Mouse (Mus musculus) heart, embryonic 13.5 days (tissue): Measurements from ENCODE around the gene Appl1. TPM values are rescaled to one million over a fixed set of nuclear protein-coding genes. Genes with fewer than 3 reads are reported as not detected.

Source experiments
- ATAC-seq: fragments of 200-750 bp; cut with Nextera tagmentation; 2 replicates; pipeline ENCODE4 v1.8.0; 2017; ENCODE audit warnings: moderate TSS enrichment; ENCODE audit not compliant: insufficient number of reproducible peaks, low FRiP score, low TSS enrichment; ENCODE audit errors: extremely low read depth
- H3K27ac ChIP-seq: fragments of 300-500 bp; sonication (generic); replicated peaks from 2 replicates; pipeline ENCODE4 v1.5.1; 2015; ENCODE audit warnings: moderate library complexity, mild to moderate bottlenecking, inconsistent platforms
- H3K27me3 ChIP-seq: fragments of 300-500 bp; sonication (generic); replicated peaks from 2 replicates; pipeline ENCODE4 v1.6.1; 2015; ENCODE audit warnings: mild to moderate bottlenecking, inconsistent platforms
- H3K36me3 ChIP-seq: fragments of 300-500 bp; sonication (generic); 2 replicates; pipeline ENCODE4 v1.6.1; 2015; ENCODE audit warnings: mild to moderate bottlenecking, inconsistent platforms
- H3K4me1 ChIP-seq: fragments of 300-500 bp; sonication (generic); 2 replicates; pipeline ENCODE4 v1.6.1; 2015; ENCODE audit warnings: inconsistent platforms
- H3K4me2 ChIP-seq: fragments of 300-500 bp; sonication (generic); 2 replicates; pipeline ENCODE4 v1.6.1; 2015; ENCODE audit warnings: inconsistent platforms, mild to moderate bottlenecking, moderate library complexity
- H3K4me3 ChIP-seq: fragments of 300-500 bp; sonication (generic); 2 replicates; pipeline ENCODE4 v1.5.1; 2015; ENCODE audit warnings: moderate library complexity, mild to moderate bottlenecking, inconsistent platforms
- H3K9ac ChIP-seq: fragments of 300-500 bp; sonication (generic); 2 replicates; pipeline ENCODE4 v1.6.1; 2015; ENCODE audit warnings: inconsistent platforms, mild to moderate bottlenecking, moderate library complexity
- H3K9me3 ChIP-seq: fragments of 300-500 bp; sonication (generic); 2 replicates; pipeline ENCODE4 v1.6.1; 2016; ENCODE audit warnings: inconsistent platforms
- WGBS: fragments of 180-500 bp; shearing (Covaris S2); methylation state at CpG from one replicate; pipeline ENCODE4 v1.1.7; 2015; ENCODE audit warnings: mixed read lengths; 5-methylcytosine and 5-hydroxymethylcytosine counted together
- polyA plus RNA-seq: library from polyadenylated mRNA; unstranded; fragments of >200 nt; fragmentation: Nextera tagmentation; extraction: Ambion mirVana; gene quantifications from 2 replicates; pipeline ENCODE4 v1.2.1, GENCODE M21; 2015

The Appl1 gene
- polyA plus RNA-seq, 1 experiment from 2014 or later, result 25.7 TPM

- Histone ChIP-seq H3K36me3 (no peaks in the 10 kb centered on the region), H3K4me3 (no peak overlapping the region)
Observed at GRCm38 (mm10) chr14:26899490-26899889, 71.5 kb downstream of the Appl1 start.

GRCm38 (mm10) chr14:26894392-26894791 lies 76.6 kb downstream of the Appl1 start, which contains the start of gene Asb14:
Gene Asb14, plus strand, starts transcription at chr14:26894557.
- H3K4me1 ChIP-seq, result no peaks in the 10 kb centered on the region
- no peak within 1 kb of the TSS for H3K9ac ChIP-seq
- no peaks in the 10 kb centered on the region for H3K27me3 ChIP-seq
- no peak within 1 kb of the TSS for H3K4me2 ChIP-seq
- H3K4me3 ChIP-seq, result no peak within 1 kb of the TSS
- no peaks in the 10 kb centered on the region for H3K9me3 ChIP-seq
- H3K27ac ChIP-seq, result peak within 1 kb of the TSS; percentile 37; the same call in 1 of the 2 replicates
- WGBS, result 74% methylated on average over 4 of the region's 4 CpGs
- H3K36me3 ChIP-seq, result no peaks in the 10 kb centered on the region
- no peak for ATAC-seq

More at GRCm38 (mm10) chr14:26899490-26899889, 71.5 kb downstream of the Appl1 start:
- H3K9ac ChIP-seq, result no peak overlapping the region
- H3K27me3 ChIP-seq, result no peaks in the 10 kb centered on the region
- H3K4me2 ChIP-seq, result no peak overlapping the region
- H3K9me3 ChIP-seq, result no peaks in the 10 kb centered on the region
- H3K4me1 ChIP-seq, result no peaks in the 10 kb centered on the region
- WGBS, result 78% methylated on average over 2 of the region's 2 CpGs
- no peak for ATAC-seq
- no peak overlapping the region for H3K27ac ChIP-seq

GRCm38 (mm10) chr14:26890777-26891176 lies 80.3 kb downstream of the Appl1 start:
- no peak overlapping the region for H3K4me2 ChIP-seq
- no peaks in the 10 kb centered on the region for H3K9me3 ChIP-seq
- 70% methylated on average over 3 of the region's 3 CpGs for WGBS
- no peak overlapping the region for H3K9ac ChIP-seq
- H3K36me3 ChIP-seq, result no peaks in the 10 kb centered on the region
- H3K4me1 ChIP-seq, result no peaks in the 10 kb centered on the region
- no peak overlapping the region for H3K27ac ChIP-seq
- H3K27me3 ChIP-seq, result no peaks in the 10 kb centered on the region
- no peak overlapping the region for H3K4me3 ChIP-seq
- ATAC-seq, result no peak

- Histone ChIP-seq H3K9me3 (no peaks in the 10 kb centered on the region), H3K4me2 (no peak overlapping the region), H3K4me1 (no peaks in the 10 kb centered on the region), H3K4me3 (no peak overlapping the region), H3K9ac (no peak overlapping the region), H3K36me3 (no peaks in the 10 kb centered on the region), H3K27ac (no peak overlapping the region), H3K27me3 (no peaks in the 10 kb centered on the region)
- WGBS, result 61% methylated on average over 3 of the region's 3 CpGs
- no peak for ATAC-seq
Observed at GRCm38 (mm10) chr14:26887244-26887643, 83.8 kb downstream of the Appl1 start.

GRCm38 (mm10) chr14:26881700-26882099 lies 89.3 kb downstream of the Appl1 start:
- Histone ChIP-seq H3K27me3 (no peaks in the 10 kb centered on the region), H3K9me3 (no peaks in the 10 kb centered on the region), H3K4me2 (no peak overlapping the region), H3K36me3 (no peaks in the 10 kb centered on the region), H3K4me3 (no peak overlapping the region), H3K27ac (no peak overlapping the region), H3K9ac (no peak overlapping the region), H3K4me1 (no peaks in the 10 kb centered on the region)
- no peak for ATAC-seq
- 64% methylated on average over 5 of the region's 5 CpGs for WGBS

- H3K27ac ChIP-seq, result no peak overlapping the region
- no peak overlapping the region for H3K9ac ChIP-seq
- H3K4me2 ChIP-seq, result no peak overlapping the region
- no peaks in the 10 kb centered on the region for H3K36me3 ChIP-seq
- H3K4me3 ChIP-seq, result no peak overlapping the region
- no peaks in the 10 kb centered on the region for H3K9me3 ChIP-seq
- 78% methylated on average over 2 of the region's 2 CpGs for WGBS
- no peaks in the 10 kb centered on the region for H3K4me1 ChIP-seq
- no peaks in the 10 kb centered on the region for H3K27me3 ChIP-seq
- no peak for ATAC-seq
Observed at GRCm38 (mm10) chr14:26879976-26880375, 91.1 kb downstream of the Appl1 start.

GRCm38 (mm10) chr14:26878756-26879155 lies 92.3 kb downstream of the Appl1 start:
- no peaks in the 10 kb centered on the region for H3K4me1 ChIP-seq
- ATAC-seq, result no peak
- 71% methylated on average over 4 of the region's 4 CpGs for WGBS

More at GRCm38 (mm10) chr14:26878756-26879155, 92.3 kb downstream of the Appl1 start:
- Histone ChIP-seq H3K4me2 (no peak overlapping the region), H3K27me3 (no peaks in the 10 kb centered on the region), H3K36me3 (no peaks in the 10 kb centered on the region), H3K9me3 (no peaks in the 10 kb centered on the region), H3K27ac (no peak overlapping the region), H3K4me3 (no peak overlapping the region), H3K9ac (no peak overlapping the region)

Other genes starting within 250 kb of the Appl1 start
- 0.63 and 0.84 TPM in 2 replicates for gene Asb14, start 76.7 kb downstream of the Appl1 start, polyA plus RNA-seq
- 0.20 and 1.1 TPM in 2 replicates for gene Hesx1, start 23.2 kb upstream of the Appl1 start, polyA plus RNA-seq
- gene Il17rd, start 67.7 kb upstream of the Appl1 start, polyA plus RNA-seq, result 1.3 and 1.5 TPM in 2 replicates
- 13.2 and 13.3 TPM in 2 replicates for gene Arhgef3, start 143.7 kb upstream of the Appl1 start, polyA plus RNA-seq